In genomic region chr10:64076410-64077052, GRCm38 (mm10) we compare ENCODE assay signal across 13 mouse cellular contexts. TPM values are rescaled to one million over a fixed set of nuclear protein-coding genes. Genes with fewer than 3 reads are reported as not detected.
A peak's percentile ranks its signal among the peaks of the same experiment; 100 is the strongest.
DNase-seq lines count a peak whose midpoint lies in the region; ATAC-seq lines count a peak whose summit lies in the region.
"Had no signal": no experiment of that assay in that cellular context is flagged by ENCODE, and none has a peak within 500 bp of the region (broad histone marks: within the 10 kb centered on the region; RNA-seq: fewer than 3 reads in every experiment).

No protein-coding gene starts in this region.

- no peaks in the 10 kb centered on the region for H3K36me3 ChIP-seq in heart, embryonic 16.5 days (ENCODE audit: control insufficient read depth, insufficient read depth)
- no peaks in the 10 kb centered on the region for H3K36me3 ChIP-seq in midbrain, embryonic 13.5 days
- H3K36me3 ChIP-seq in midbrain, embryonic 10.5 days: no peaks in the 10 kb centered on the region
- no peaks in the 10 kb centered on the region for H3K36me3 ChIP-seq in neural tube, embryonic 15.5 days
- H3K36me3 ChIP-seq: embryonic facial prominence, embryonic 12.5 days had no signal

- H3K4me1 ChIP-seq in heart, embryonic 16.5 days (ENCODE audit: control insufficient read depth, insufficient read depth, low read length): peaks cover 18% of the 10 kb centered on the region
- H3K4me1 ChIP-seq in midbrain, embryonic 13.5 days (replicated peaks): peaks cover 12% of the 10 kb centered on the region
- peaks cover 10% of the 10 kb centered on the region for H3K4me1 ChIP-seq in midbrain, embryonic 10.5 days
- H3K4me1 ChIP-seq in neural tube, embryonic 15.5 days: peaks cover 20% of the 10 kb centered on the region
- H3K4me1 ChIP-seq: embryonic facial prominence, embryonic 12.5 days had no signal

- intact Hi-C loops in heart, postnatal 10 days (cut with DNase I): no loop called here

- H3K27me3 ChIP-seq in heart, embryonic 16.5 days (ENCODE audit: control insufficient read depth, insufficient read depth, low read length): no peaks in the 10 kb centered on the region
- H3K27me3 ChIP-seq in midbrain, embryonic 13.5 days: no peaks in the 10 kb centered on the region
- H3K27me3 ChIP-seq in midbrain, embryonic 10.5 days (ENCODE audit: low read depth, poor library complexity, severe bottlenecking): no peaks in the 10 kb centered on the region
- no peaks in the 10 kb centered on the region for H3K27me3 ChIP-seq in neural tube, embryonic 15.5 days (replicated peaks)
- H3K27me3 ChIP-seq: embryonic facial prominence, embryonic 12.5 days had no signal

- peak; percentile 23 for DNase-seq in adrenal gland, postnatal 14 days
- DNase-seq in adrenal gland, adult 18-20 months (ENCODE audit: low spot score in 2 of 2): no peak
- no peak for DNase-seq in heart, postnatal 10 days
- DNase-seq in midbrain, embryonic 10.5 days (ENCODE audit: low spot score): no peak
- DNase-seq in cerebellum, postnatal 10 days: no peak
- DNase-seq: kidney, adult 2 months; thymus, adult 18-20 months had no signal

- H3K4me2 ChIP-seq in heart, embryonic 16.5 days (ENCODE audit: low read depth, low read length): peak overlapping the region; percentile 42; the same call in 1 of the 2 replicates
- peak overlapping the region; percentile 21 for H3K4me2 ChIP-seq in midbrain, embryonic 13.5 days (replicated peaks)
- H3K4me2 ChIP-seq in neural tube, embryonic 15.5 days: peak overlapping the region; percentile 28
- H3K4me2 ChIP-seq: embryonic facial prominence, embryonic 12.5 days had no signal

- no peaks in the 10 kb centered on the region for H3K9me3 ChIP-seq in heart, embryonic 16.5 days (replicated peaks; ENCODE audit: control insufficient read depth, low read length)
- no peaks in the 10 kb centered on the region for H3K9me3 ChIP-seq in midbrain, embryonic 13.5 days
- H3K9me3 ChIP-seq in midbrain, embryonic 10.5 days (replicated peaks): no peaks in the 10 kb centered on the region
- no peaks in the 10 kb centered on the region for H3K9me3 ChIP-seq in neural tube, embryonic 15.5 days (replicated peaks)
- H3K9me3 ChIP-seq: embryonic facial prominence, embryonic 12.5 days had no signal

- 38% methylated on average over 10 of the region's 10 CpGs for WGBS in heart, embryonic 16.5 days
- WGBS in midbrain, embryonic 13.5 days: 44% methylated on average over 10 of the region's 10 CpGs
- WGBS in midbrain, embryonic 10.5 days: 65% methylated on average over 10 of the region's 10 CpGs
- 41% methylated on average over 10 of the region's 10 CpGs for whole genome bisulfite sequencing in neural tube, embryonic 15.5 days

- H3K4me3 ChIP-seq in heart, embryonic 16.5 days (ENCODE audit: low read length): no peak overlapping the region
- no peak overlapping the region for H3K4me3 ChIP-seq in midbrain, embryonic 13.5 days (replicated peaks)
- H3K4me3 ChIP-seq in midbrain, embryonic 10.5 days: no peak overlapping the region
- no peak overlapping the region for H3K4me3 ChIP-seq in neural tube, embryonic 15.5 days (replicated peaks)
- H3K4me3 ChIP-seq: embryonic facial prominence, embryonic 12.5 days had no signal

- no peak for ATAC-seq in heart, embryonic 16.5 days (replicated peaks; ENCODE audit: extremely low read depth, insufficient read depth, low FRiP score)
- no peak for ATAC-seq in midbrain, embryonic 13.5 days
- ATAC-seq in neural tube, embryonic 15.5 days (ENCODE audit: low FRiP score): no peak

- no peak overlapping the region for H3K9ac ChIP-seq in heart, embryonic 16.5 days (ENCODE audit: low read length)
- H3K9ac ChIP-seq in midbrain, embryonic 13.5 days (replicated peaks): no peak overlapping the region
- no peak overlapping the region for H3K9ac ChIP-seq in neural tube, embryonic 15.5 days (replicated peaks)
- H3K9ac ChIP-seq: embryonic facial prominence, embryonic 12.5 days had no signal

- H3K27ac ChIP-seq in heart, embryonic 16.5 days (ENCODE audit: low read length): no peak overlapping the region
- H3K27ac ChIP-seq in midbrain, embryonic 13.5 days: no peak overlapping the region
- no peak overlapping the region for H3K27ac ChIP-seq in midbrain, embryonic 10.5 days (replicated peaks)
- H3K27ac ChIP-seq in neural tube, embryonic 15.5 days (replicated peaks): peak overlapping the region; percentile 15; the same call in 1 of the 2 replicates
- H3K27ac ChIP-seq: embryonic facial prominence, embryonic 12.5 days had no signal

RNA-seq across cellular contexts. Expression of gene Lrrtm3, which starts 13.5 kb away (rescaled TPM):
- 0.30 and 1.2 TPM in 2 replicates for total RNA-seq in adrenal gland, postnatal 14 days (2021)
- 1 to 10 TPM in 1 of 2 experiments, under 1 TPM in 1; 0.96 to 1.2 TPM for total RNA-seq in adrenal gland, adult 18-20 months (2021)
- polyA plus RNA-seq in heart, embryonic 16.5 days (2015; fragmentation: Nextera tagmentation; extraction: Ambion mirVana): 1.7 and 2.2 TPM in 2 replicates
- under 1 TPM; 0.19 to 0.52 TPM for total RNA-seq in heart, postnatal 10 days (2021)
- 16.9 and 17.3 TPM in 2 replicates for polyA plus RNA-seq in midbrain, embryonic 13.5 days (2015; fragmentation: Nextera tagmentation; extraction: Ambion mirVana)
- polyA plus RNA-seq in midbrain, embryonic 10.5 days (2016; fragmentation: Nextera tagmentation; extraction: Ambion mirVana): 0.96 and 1.8 TPM in 2 replicates
- polyA plus RNA-seq in neural tube, embryonic 15.5 days (2015; fragmentation: Nextera tagmentation; extraction: Ambion mirVana): 35.6 and 44.5 TPM in 2 replicates
- total RNA-seq: liver, adult 2 months; megakaryocyte, adult 5-6 weeks had no signal
- polyA plus RNA-seq: kidney, adult 2 months; liver, adult 2 months had no signal
